Mouse (Mus musculus): ENCODE results near the gene P4ha2.

The P4ha2 gene

DNA sequence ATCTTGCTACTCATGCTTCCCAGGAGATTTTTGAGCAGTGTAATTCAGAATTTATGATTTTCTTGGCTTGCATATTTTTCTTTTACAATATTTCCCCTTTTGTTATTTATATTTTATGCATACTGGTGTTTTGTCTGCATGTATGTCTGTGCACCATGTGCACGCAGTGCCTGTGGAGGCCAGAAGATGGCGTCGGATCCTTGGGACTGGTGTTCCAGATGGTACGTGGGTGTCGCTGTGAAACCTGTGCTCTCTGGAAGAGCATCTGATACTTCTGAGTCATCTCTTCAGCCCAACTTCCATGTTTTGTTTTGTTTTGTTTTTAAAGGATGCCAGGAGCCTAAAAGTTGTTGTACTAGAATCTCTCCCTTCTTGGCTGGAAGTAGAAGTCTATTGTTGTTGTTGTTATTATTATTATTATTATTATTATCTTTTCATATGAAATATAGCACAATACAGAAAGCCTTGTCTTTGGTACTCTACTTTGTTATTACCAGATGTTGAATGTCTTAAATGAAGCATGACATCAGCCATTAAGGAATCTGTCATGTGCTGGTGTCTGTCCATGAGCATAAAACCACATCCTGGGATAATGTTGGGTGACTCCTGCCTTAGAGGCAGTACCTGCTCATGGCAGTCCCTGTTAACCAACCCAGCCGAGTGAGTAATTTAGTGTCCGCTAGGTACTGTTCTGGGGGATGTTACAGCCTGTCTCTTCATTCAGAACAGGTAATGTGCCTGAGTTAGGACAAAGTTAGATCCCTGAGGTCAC is 41.5 kb downstream of the P4ha2 start:
- no peak for DNase-seq (ENCODE audit: low read depth)

DNA sequence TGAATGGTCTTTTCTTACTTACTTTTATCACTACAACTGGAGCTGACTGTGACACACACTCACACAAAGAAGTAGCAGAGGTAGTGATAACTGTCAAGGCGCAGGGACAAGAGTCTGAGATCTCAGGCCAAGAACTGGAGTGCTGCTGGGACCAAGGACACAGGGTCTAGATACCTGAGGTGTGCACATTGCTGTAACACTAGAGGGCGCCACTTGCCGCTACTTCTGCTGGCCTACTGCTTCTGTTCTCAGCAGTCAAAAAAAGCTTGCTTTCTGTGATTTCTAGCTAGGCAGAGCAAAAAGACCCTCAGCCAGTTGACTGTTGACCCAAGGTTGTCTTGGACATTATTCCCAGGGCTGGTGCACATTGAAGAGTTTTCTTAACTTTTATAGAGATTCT is 45.0 kb downstream of the P4ha2 start:
- DNase-seq (ENCODE audit: low read depth), result no peak

DNA sequence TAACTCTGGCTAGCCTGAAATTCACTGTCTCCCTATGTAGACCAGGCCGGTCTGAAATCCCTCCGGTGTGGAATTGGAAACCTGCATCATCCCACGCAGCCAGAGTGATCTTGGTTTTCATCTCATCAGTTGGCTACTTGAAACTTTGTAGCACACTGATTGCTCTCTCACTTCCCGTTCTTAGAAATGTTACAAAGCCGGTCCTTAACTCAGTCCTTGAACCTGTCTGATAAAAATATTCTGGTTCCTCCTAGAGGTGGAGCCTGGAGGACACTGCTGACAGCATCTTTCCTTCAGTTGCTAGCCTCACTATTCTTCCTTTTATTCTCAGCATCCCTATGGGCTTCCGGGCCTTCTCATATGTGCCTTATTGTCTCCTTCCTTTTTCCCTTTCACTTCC is 46.1 kb downstream of the P4ha2 start:
- no peak for DNase-seq (ENCODE audit: low read depth)

DNA sequence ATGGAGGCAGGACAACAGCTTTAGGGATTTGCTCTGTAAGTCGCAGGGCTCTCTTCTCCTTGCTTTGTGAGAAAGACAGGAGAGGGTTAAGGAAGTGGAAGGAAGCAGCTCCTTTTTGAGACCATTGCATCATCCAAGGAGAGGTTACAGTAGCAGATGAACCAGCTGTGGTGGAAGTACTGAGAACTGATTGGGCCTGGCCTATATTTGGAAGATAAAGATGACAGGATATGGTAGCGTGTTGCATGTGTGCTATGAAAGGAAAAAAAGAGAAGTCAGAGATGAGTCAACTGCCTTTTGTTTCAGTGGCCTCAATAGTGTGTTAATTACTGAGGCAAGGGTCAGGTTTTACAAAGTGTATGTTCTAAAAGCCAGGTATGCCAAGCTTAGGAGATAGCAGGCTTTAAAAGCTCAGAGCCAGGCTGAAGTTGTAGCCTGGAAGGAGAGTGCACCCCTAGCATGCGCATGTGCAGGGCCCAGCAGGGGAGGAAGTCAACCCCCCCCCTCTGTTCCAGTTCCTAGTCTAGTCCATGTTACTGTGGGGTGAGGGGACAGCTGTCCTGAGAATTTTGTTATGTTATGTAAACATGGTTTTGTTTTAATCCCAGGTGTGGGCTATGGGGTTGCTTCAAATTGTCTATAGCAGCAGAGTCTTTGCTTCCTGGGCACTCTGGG is 50.0 kb downstream of the P4ha2 start:
- DNase-seq (ENCODE audit: low read depth), result peak; percentile 30

DNA sequence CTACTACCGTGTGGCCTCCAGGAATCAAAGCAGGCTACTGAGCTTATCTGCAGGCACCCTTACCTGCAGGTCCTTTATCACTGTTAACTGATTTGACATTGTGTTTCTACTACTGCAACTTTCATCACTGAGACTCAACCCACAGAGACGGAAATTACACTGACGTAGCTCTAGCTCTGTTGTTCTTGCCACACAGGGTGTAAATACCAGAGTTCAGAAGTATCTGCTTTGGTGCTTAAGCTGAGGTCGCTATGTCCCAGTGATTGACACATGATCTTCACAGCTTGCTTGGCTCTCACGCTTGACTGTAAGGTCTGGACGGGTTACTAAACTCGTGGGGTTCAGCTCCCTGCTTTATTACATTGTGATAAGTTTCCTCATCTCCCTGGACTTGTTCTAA is 51.2 kb downstream of the P4ha2 start:
- DNase-seq (ENCODE audit: low read depth), result no peak

DNA sequence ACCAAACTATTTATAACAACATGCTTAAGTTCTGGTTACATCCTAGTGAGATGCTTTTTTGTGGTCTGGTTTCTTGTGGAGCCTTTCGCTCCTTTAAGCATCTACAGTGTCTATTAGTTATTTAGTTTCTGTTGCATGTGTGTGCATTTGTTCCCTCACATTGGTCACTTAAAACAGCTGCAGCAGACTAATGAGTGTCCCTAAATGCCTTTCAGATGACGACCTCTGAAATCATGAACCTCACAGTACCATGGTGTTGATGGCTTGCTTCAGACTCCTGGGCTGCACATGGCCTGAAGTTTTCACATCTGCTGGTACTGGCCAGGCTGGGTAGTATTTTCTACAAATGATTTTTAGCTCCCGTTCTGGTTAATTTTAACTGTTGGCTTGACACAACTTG is 53.1 kb downstream of the P4ha2 start:
- DNase-seq (ENCODE audit: low read depth), result no peak

DNA sequence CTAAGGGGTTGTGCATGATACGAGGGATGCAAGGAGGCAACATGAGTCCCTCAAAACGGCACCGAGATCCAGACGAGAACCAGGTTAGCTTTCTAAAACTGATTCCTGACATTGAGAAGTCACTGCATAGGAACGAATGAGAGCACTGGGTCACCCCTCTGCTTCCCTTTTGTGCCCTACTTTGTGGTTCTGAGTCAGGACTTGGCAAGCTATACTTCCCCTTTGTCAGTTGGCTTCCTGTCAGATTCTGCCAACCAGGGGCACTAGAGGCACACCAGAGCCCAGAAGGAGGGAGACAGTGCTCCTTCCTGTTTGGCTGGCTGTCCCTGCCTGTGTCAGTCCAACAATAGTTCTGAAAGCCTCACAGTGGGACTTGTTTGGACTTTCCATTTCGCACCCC is 56.0 kb downstream of the P4ha2 start:
- DNase-seq (ENCODE audit: low read depth), result peak; percentile 50

DNA sequence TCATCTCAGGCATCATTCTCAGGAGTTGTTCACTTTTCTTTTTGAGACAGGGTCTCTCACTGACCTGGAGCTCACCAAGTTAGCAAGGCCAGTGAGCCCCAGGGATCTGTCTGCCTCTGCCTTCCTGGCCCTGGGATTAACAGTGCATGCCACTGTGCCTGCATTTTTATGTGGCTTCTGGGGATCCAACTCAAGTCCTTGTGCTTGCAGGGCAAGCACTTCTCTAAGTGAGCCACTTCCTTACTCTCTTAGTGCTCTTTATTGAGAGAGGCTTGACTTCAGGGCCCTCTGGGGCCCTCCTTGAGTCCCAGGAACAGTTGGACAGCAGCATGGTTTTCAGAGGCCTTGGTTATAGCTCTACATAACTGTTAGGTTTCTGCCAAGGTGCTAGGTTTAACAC is 56.6 kb downstream of the P4ha2 start:
- DNase-seq (ENCODE audit: low read depth), result no peak

DNA sequence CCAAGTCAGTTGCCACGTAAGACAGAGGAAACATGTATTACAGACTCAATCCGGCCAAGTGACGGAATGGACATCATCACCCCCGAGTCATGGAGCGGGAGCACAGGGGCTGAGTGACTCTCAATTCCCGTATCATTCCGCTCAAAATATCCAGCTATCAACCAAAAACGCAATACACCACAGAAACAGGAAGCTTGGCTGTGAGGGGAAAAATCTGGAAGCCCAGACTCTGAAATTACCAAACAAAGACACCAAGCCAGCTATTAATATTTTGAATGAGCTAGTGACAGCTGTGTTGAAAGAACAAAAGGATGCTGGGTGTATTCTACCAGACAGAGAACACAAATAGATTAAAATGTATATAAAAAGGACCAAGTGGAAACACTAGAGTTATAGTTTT is 57.7 kb downstream of the P4ha2 start:
- DNase-seq (ENCODE audit: low read depth), result no peak

DNA sequence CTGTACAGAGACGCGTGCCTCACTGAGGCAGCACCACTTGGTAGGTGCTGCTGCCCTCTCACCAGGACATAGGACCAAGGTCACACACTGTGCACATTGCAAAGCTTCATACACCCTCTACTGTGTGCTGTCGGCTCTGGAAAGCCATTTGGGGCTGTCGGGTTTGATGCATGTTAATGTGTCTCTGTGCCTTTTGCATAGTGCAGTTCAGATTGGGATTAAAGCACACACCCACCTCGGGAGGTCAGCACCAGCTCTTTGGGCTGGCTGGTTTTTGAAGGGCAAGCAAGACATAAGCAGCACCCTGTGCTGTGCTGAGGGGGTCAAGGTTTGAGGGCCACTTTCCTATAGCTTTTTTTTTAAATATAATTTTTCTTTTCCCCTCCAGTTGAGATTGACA is 60.5 kb downstream of the P4ha2 start:
- DNase-seq (ENCODE audit: low read depth), result no peak

DNA sequence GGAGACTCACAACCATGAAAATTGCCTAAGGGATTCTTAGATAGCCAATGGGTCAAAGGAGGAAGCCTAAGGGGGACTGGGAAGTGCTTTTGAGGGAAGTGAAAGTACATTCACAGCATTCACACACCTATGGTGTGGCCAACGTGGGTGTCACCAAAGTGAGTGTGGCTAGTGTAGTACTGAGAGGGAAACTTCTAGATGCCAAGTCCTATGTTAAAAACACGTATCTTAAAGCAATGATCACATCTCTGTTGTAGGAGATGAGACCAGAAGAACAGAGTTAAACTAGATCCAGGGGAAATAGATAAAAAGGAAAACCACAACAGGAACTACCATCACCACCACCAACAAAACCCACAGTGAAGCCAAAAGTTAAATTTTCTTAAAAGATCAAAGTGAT is 61.0 kb downstream of the P4ha2 start:
- no peak for DNase-seq (ENCODE audit: low read depth)

DNA sequence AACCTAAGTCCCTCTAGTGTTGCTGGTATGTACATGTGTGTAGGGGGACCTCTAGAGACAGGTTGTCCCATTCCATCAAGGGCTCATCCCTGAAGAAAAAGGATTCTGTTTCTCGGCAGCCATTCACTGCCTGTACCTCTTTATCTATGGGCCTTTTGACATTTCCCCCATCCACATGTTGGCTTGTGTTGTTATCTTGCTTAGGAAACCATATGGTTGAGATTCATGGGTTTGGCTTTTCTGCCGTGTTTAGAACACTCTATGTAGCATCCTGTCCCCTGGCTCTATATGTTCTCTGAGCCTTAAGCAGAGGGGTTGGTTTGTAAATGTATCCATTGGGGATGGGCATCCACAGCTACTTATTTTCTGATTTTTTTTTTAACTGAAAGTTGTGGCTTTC is 61.6 kb downstream of the P4ha2 start:
- DNase-seq (ENCODE audit: low read depth), result no peak

DNA sequence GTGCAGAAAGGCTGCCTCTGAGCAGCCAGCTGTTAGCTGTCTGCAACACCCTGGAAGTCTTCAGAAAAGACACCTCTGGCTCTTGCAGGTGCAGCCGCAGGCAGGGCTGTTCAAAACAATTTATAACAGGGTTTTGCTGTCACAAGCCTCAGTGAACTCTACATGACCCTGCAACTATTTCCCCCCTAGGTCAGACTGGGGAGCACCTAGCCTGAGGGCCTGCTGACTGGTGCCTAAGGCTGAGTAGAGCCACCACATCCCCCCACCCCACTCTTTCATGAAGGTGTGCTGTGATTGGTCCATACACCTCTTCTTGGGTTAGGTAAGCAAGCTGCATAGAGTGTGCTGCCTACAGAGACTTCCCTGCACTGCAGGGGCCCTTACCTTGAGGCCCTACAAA is 63.1 kb downstream of the P4ha2 start:
- DNase-seq (ENCODE audit: low read depth), result no peak

DNA sequence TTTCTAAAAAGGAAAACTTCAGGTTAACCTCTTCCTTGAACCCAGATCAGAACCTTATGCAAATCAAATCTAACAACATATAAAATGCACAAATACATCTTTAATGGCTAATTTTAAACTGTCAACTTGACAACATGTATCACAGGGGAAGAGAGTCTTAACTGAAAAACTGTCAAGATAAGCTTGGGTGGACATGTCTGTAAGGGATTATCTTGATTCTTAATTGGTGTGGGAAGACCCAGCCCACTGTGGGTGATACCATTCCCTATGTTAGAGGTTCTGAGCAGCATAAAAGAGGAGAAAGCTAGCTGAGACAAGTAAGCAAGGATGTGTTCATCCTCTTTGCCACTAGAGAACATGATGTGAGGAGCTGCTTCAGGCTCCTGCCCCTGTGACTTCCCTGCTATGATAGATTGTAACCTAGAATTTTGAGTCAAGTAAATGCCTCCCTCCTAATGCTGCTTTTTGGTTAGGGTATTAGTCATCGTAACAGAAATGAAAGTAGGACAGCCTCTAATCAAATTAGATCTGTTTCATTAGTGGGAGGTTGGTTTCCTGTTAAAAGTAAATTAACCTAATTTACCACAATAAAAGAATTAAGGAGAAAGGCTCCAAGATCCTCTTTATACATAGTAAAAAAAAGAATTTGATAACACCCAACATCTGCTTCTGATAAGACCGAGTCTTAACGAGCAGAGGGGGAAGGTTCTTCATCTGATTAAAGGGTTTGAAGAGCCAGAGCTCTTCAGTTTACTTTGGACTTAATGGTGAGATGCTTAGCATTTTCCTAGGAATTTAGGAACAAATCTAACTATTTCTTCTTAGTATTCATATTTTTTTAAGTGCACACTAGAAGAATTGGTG is 69.8 kb downstream of the P4ha2 start:
- DNase-seq (ENCODE audit: low read depth), result no peak

DNA sequence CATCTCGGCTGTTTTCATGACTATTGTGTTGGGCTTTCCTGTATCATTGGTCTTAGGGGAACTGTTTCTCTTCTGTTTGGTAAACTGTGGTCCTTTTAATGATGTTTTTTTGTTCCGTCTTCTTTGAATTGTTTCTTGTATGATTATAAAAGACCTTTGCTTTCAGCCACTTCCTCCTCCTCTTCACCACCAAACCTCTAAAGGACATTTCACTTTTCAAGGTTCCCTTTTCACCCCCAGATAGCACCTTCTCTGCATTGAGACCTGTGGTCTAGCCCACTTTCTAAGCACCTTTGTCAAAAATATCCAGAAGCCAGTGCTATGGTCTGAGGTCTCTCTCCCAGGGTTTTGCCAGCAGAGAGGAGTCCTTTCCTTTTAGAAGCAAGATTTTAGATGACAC is 71.3 kb downstream of the P4ha2 start:
- DNase-seq (ENCODE audit: low read depth), result no peak

DNA sequence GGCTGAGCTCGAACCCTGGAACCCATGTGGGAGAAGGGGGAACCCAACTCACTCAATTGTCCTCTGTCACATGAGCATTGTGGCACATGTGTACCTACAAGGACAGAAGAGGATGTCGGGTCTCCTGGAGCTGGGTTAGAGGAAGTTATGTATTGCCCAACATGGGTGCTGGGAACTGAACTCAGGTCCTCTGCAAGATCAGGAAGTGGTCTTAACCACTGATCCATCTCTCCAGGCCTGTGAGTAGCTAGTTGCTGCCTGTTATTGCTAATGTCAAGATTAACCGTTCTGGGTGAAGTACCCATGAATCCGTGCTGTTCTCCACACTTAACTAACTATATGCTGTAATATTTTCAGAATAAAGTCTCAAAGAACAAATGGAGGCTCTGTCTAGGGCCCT is 74.3 kb downstream of the P4ha2 start:
- DNase-seq (ENCODE audit: low read depth), result no peak

DNA sequence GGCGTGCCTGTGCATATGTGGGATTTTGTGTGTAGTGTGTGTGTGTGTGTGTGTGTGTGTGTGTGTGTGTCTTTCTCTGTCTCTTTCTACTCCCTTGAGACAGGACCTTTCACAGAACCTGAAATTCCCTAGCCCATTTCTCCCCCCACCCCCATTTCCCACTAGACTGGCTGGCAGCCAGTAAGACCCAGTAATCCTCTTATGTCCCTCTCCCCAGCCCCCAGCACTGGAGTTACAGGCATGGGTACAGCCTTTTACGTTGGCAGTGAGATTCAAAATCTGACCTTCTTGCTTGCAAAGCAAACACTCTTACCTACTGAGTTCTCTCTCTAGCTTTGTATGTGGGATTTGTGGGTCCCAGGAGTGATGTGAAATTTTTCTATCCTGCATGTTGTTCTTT is 75.0 kb downstream of the P4ha2 start:
- DNase-seq (ENCODE audit: low read depth), result no peak
